Mouse (Mus musculus): Measurements from ENCODE around the gene Car3. TPM values are rescaled to one million over a fixed set of nuclear protein-coding genes. Genes with fewer than 3 reads are reported as not detected.

Car3 gene
- not detected for polyA plus RNA-seq (2017; shearing (Covaris generic))

DNA sequence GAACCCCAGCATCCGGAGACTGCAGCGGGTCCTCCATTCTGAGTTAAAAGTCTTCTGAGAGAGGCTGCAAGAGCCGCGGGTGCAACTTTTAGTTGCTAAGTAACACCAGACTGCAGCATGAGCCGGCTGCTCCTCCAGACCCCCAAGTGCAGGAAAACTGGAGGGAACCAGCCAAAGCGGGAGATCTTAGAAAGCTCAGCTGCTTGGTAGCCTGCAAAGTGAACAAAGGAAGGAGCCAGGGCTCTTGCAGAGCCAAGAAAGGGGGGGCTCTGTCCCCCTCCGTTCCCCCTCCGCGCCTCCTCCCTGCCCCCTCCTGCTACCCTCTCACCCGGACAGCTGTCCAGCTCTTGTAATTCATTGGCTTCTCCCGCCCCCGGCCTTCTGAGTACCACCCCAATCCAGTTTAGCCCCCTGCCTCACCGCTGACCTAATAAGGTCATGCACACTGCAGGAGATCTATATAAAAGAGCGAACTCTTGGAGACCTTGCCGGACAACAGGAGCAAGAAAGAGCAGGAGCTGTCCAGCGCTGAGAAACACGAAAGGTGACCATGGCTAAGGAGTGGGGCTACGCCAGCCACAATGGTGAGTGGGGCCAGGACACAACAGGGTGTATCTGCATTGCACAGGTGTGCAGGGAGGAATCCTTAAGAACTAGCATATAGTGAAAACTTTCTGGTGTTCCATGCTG lies at the start of gene Car3:
Gene Car3, plus strand, starts transcription at position 491 of the 690 bp plus-strand sequence.

GRCm38 (mm10) chr3:14886102-14887098 lies 23.1 kb downstream of the Car3 start, which contains the start of gene Car2:
Car2 (plus strand) TSS chr3:14886273.

Other genes with a start within 250 kb of the Car3 start
- gene Car13, start 221.8 kb upstream of the Car3 start, polyA plus RNA-seq (2017; shearing (Covaris generic)) = not detected
- gene Car1, start 55.1 kb upstream of the Car3 start, polyA plus RNA-seq (2017; shearing (Covaris generic)) = not detected
- gene Car2, start 22.8 kb downstream of the Car3 start, polyA plus RNA-seq (2017; shearing (Covaris generic)) = 10.8 TPM